Mouse (Mus musculus) R1 (cell line): ENCODE results near the gene Per3.
A peak's percentile ranks its signal among the peaks of the same experiment; 100 is the strongest.

Experiments used
- DNase-seq: peaks from one replicate; pipeline ENCODE4 v3.0.0-alpha.2; 2018; ENCODE audit warnings: low read depth, low spot score

The Per3 gene

GRCm38 (mm10) chr4:151044037-151044943, at the start of gene Per3:
Per3 (minus strand) TSS chr4:151044665.
- DNase-seq, result peak; percentile 97

GRCm38 (mm10) chr4:151089270-151089669, 44.8 kb upstream of the Per3 start, which contains the start of gene Gm13090:
Gm13090 (plus strand) TSS chr4:151089570.
- no peak for DNase-seq

- no peak for DNase-seq
These were observed 44.4 kb upstream of the Per3 start for GRCm38 (mm10) chr4:151088819-151089218.

GRCm38 (mm10) chr4:151087358-151087757, 42.9 kb upstream of the Per3 start:
- DNase-seq, result no peak

- no peak for DNase-seq
These were observed 38.6 kb upstream of the Per3 start for GRCm38 (mm10) chr4:151083027-151083426.

GRCm38 (mm10) chr4:151081977-151082376, 37.5 kb upstream of the Per3 start:
- DNase-seq, result no peak

GRCm38 (mm10) chr4:151081355-151081754, 36.9 kb upstream of the Per3 start:
- DNase-seq, result no peak

- DNase-seq, result no peak
These were observed 30.4 kb upstream of the Per3 start for GRCm38 (mm10) chr4:151074817-151075216.

GRCm38 (mm10) chr4:151073108-151073744, 28.8 kb upstream of the Per3 start:
- DNase-seq, result peak; percentile 72

- DNase-seq, result no peak
These were observed 26.5 kb upstream of the Per3 start for GRCm38 (mm10) chr4:151070962-151071361.

GRCm38 (mm10) chr4:151068751-151069150, 24.3 kb upstream of the Per3 start:
- DNase-seq, result no peak

GRCm38 (mm10) chr4:151059566-151059965, 15.1 kb upstream of the Per3 start:
- DNase-seq, result peak; percentile 10

- no peak for DNase-seq
These were observed 14.2 kb upstream of the Per3 start for GRCm38 (mm10) chr4:151058634-151059033.

- peak; percentile 97 for DNase-seq
These were observed 13.2 kb upstream of the Per3 start, which contains the start of gene Vamp3 for GRCm38 (mm10) chr4:151057347-151058321. Vamp3 (minus strand) TSS chr4:151057963.

GRCm38 (mm10) chr4:151051162-151051561, 6.7 kb upstream of the Per3 start:
- DNase-seq, result no peak

- no peak for DNase-seq
These were observed 2.1 kb upstream of the Per3 start for GRCm38 (mm10) chr4:151046524-151046923.

- DNase-seq, result no peak
These were observed 592 bp upstream of the Per3 start for GRCm38 (mm10) chr4:151044944-151045570.

GRCm38 (mm10) chr4:151043281-151043680, 1.2 kb downstream of the Per3 start:
- DNase-seq, result no peak

- DNase-seq, result peak; percentile 28
These were observed 3.0 kb downstream of the Per3 start for GRCm38 (mm10) chr4:151041506-151041905.

- no peak for DNase-seq
These were observed 6.7 kb downstream of the Per3 start for GRCm38 (mm10) chr4:151037800-151038199.

GRCm38 (mm10) chr4:151036521-151036920, 7.9 kb downstream of the Per3 start:
- DNase-seq, result peak; percentile 56
